Mouse (Mus musculus) CH12.LX (cell line): ENCODE measurements around the gene Suox. TPM values are rescaled to one million over a fixed set of nuclear protein-coding genes. Genes with fewer than 3 reads are reported as not detected.

Source experiments
- DNase-seq: peaks from one replicate; pipeline ENCODE4 v3.0.0-alpha.2; 2013; ENCODE audit errors: extremely low read depth
- H3K27ac ChIP-seq: 2 replicates; pipeline ENCODE4 v1.5.1; 2012; ENCODE audit warnings: low read depth, mild to moderate bottlenecking, control low read depth, moderate library complexity; ENCODE audit not compliant: insufficient read depth
- H3K27me3 ChIP-seq: replicated peaks from 2 replicates; pipeline ENCODE3; 2012; ENCODE audit warnings: inconsistent platforms
- H3K36me3 ChIP-seq, 2 experiments: replicated peaks in 1 of 2; 2 replicates each; pipeline versions ENCODE3 to v1.6.1; 2012; ENCODE audit warnings: inconsistent platforms in 1 of 2, low read length in 1 of 2, mild to moderate bottlenecking in 1 of 2, mixed read lengths in 1 of 2, moderate library complexity in 1 of 2; ENCODE audit not compliant: control insufficient read depth in 1 of 2, insufficient read depth in 1 of 2
- H3K4me1 ChIP-seq, 2 experiments: 2 replicates each; pipeline ENCODE4 v1.6.1; 2012; ENCODE audit warnings: inconsistent platforms in 1 of 2, moderate library complexity in 1 of 2; ENCODE audit not compliant: insufficient read depth in 2 of 2, control insufficient read depth in 1 of 2
- H3K4me2 ChIP-seq: 2 replicates; pipeline ENCODE4 v1.6.1; 2012; ENCODE audit warnings: low read depth, mild to moderate bottlenecking, control low read depth; ENCODE audit not compliant: poor library complexity, insufficient read depth, severe bottlenecking
- H3K4me3 ChIP-seq, 3 experiments: fragments of 150-350 bp in 1 of 3; sonication (generic) in 1 of 3; replicated peaks in 1 of 3; 2 replicates each; pipeline versions ENCODE3 to v1.5.1; 2011 to 2012; ENCODE audit warnings: low read depth in 2 of 3, low read length in 2 of 3, mild to moderate bottlenecking in 2 of 3, moderate library complexity in 2 of 3, control low read depth in 1 of 3, improper control_type of control experiment in 1 of 3, inconsistent platforms in 1 of 3, mixed read lengths in 1 of 3; ENCODE audit not compliant: poor library complexity in 1 of 3
- H3K79me2 ChIP-seq: replicated peaks from 2 replicates; pipeline ENCODE4 v1.6.1; 2012; ENCODE audit warnings: mild to moderate bottlenecking, moderate library complexity; ENCODE audit not compliant: control insufficient read depth, poor library complexity, insufficient read depth, severe bottlenecking; ENCODE audit errors: extremely low read depth
- H3K9ac ChIP-seq: 2 replicates; pipeline ENCODE4 v1.6.1; 2012; ENCODE audit warnings: low read depth, mild to moderate bottlenecking, control low read depth, moderate library complexity; ENCODE audit not compliant: insufficient read depth
- H3K9me3 ChIP-seq: replicated peaks from 2 replicates; pipeline ENCODE3; 2012; ENCODE audit warnings: low read length, inconsistent platforms, mixed read lengths
- BHLHE40 ChIP-seq: IDR thresholded peaks from 2 replicates; pipeline ENCODE4 v1.6.1; 2011; ENCODE audit warnings: mild to moderate bottlenecking, low read depth, low read length, improper control_type of control experiment
- CHD1 ChIP-seq: IDR thresholded peaks from 2 replicates; pipeline ENCODE4 v1.6.1; 2012; ENCODE audit warnings: low read depth, low read length, improper control_type of control experiment, inconsistent platforms
- CHD2 ChIP-seq: IDR thresholded peaks from 2 replicates; pipeline ENCODE4 v1.6.1; 2011; ENCODE audit warnings: low read length, improper control_type of control experiment
- CTCF ChIP-seq, 2 experiments: IDR thresholded peaks in 1 of 2; conservative IDR thresholded peaks in 1 of 2; 2 replicates each; pipeline ENCODE4 v1.5.1; 2011 to 2012; ENCODE audit warnings: low read depth in 2 of 2, low read length in 2 of 2, improper control_type of control experiment in 1 of 2, inconsistent platforms in 1 of 2, mild to moderate bottlenecking in 1 of 2, moderate library complexity in 1 of 2
- E2F4 ChIP-seq: IDR thresholded peaks from 2 replicates; pipeline ENCODE4 v1.6.1; 2011; ENCODE audit warnings: low read depth, low read length, improper control_type of control experiment; ENCODE audit not compliant: insufficient replicate concordance
- ELF1 ChIP-seq: IDR thresholded peaks from 2 replicates; pipeline ENCODE4 v1.6.1; 2014; ENCODE audit warnings: low read depth, mild to moderate bottlenecking, inconsistent platforms, low read length, improper control_type of control experiment
- EP300 ChIP-seq: IDR thresholded peaks from 2 replicates; pipeline ENCODE4 v1.6.1; 2011; ENCODE audit warnings: low read length, improper control_type of control experiment
- ETS1 ChIP-seq: conservative IDR thresholded peaks from 2 replicates; pipeline ENCODE4 v1.6.1; 2012; ENCODE audit warnings: low read depth, mild to moderate bottlenecking, inconsistent platforms, low read length, improper control_type of control experiment, moderate library complexity
- GABPA ChIP-seq: IDR thresholded peaks from 2 replicates; pipeline ENCODE4 v1.6.1; 2012; ENCODE audit warnings: low read depth, low read length, improper control_type of control experiment, inconsistent platforms; ENCODE audit not compliant: insufficient replicate concordance
- IRF4 ChIP-seq: IDR thresholded peaks from 2 replicates; pipeline ENCODE4 v1.6.1; 2014; ENCODE audit warnings: low read depth, mild to moderate bottlenecking, inconsistent platforms, low read length, improper control_type of control experiment
- JUN ChIP-seq: IDR thresholded peaks from 2 replicates; pipeline ENCODE4 v1.6.1; 2011; ENCODE audit warnings: low read depth, mild to moderate bottlenecking, low read length, improper control_type of control experiment, moderate library complexity; ENCODE audit not compliant: insufficient read depth
- JUND ChIP-seq: conservative IDR thresholded peaks from 2 replicates; pipeline ENCODE4 v1.6.1; 2011; ENCODE audit warnings: low read depth, low read length, improper control_type of control experiment
- KAT2A ChIP-seq: IDR thresholded peaks from 2 replicates; pipeline ENCODE4 v1.6.1; 2012; ENCODE audit warnings: low read length, improper control_type of control experiment, inconsistent platforms; ENCODE audit not compliant: insufficient replicate concordance
- MAX ChIP-seq: IDR thresholded peaks from 2 replicates; pipeline ENCODE4 v1.6.1; 2011; ENCODE audit warnings: low read length, improper control_type of control experiment
- MAZ ChIP-seq: IDR thresholded peaks from 2 replicates; pipeline ENCODE4 v1.6.1; 2012; ENCODE audit warnings: low read depth, mild to moderate bottlenecking, inconsistent platforms, low read length, improper control_type of control experiment, moderate library complexity
- MEF2A ChIP-seq: IDR thresholded peaks from 2 replicates; pipeline ENCODE4 v1.6.1; 2014; ENCODE audit warnings: low read depth, mild to moderate bottlenecking, inconsistent platforms, low read length, improper control_type of control experiment, borderline replicate concordance
- MXI1 ChIP-seq: IDR thresholded peaks from 2 replicates; pipeline ENCODE4 v1.6.1; 2011; ENCODE audit warnings: mild to moderate bottlenecking, low read depth, low read length, improper control_type of control experiment
- MYC ChIP-seq: IDR thresholded peaks from 2 replicates; pipeline ENCODE4 v1.6.1; 2011; ENCODE audit warnings: low read depth, mild to moderate bottlenecking, improper control_type of control experiment, low read length
- NELFE ChIP-seq: IDR thresholded peaks from 2 replicates; pipeline ENCODE4 v1.6.1; 2011; ENCODE audit warnings: low read depth, low read length, improper control_type of control experiment
- NRF1 ChIP-seq: IDR thresholded peaks from 2 replicates; pipeline ENCODE4 v1.6.1; 2014; ENCODE audit warnings: low read depth, mild to moderate bottlenecking, inconsistent platforms, low read length, improper control_type of control experiment, moderate library complexity
- PAX5 ChIP-seq: IDR thresholded peaks from 2 replicates; pipeline ENCODE4 v1.6.1; 2012; ENCODE audit warnings: low read length, inconsistent platforms, mixed read lengths
- POLR2A ChIP-seq: IDR thresholded peaks from 2 replicates; pipeline ENCODE4 v1.6.1; 2011; ENCODE audit warnings: low read depth, mild to moderate bottlenecking, improper control_type of control experiment, low read length
- POLR2AphosphoS2 ChIP-seq: IDR thresholded peaks from 2 replicates; pipeline ENCODE4 v1.6.1; 2011; ENCODE audit warnings: low read depth, low read length, improper control_type of control experiment
- RAD21 ChIP-seq: IDR thresholded peaks from 2 replicates; pipeline ENCODE4 v1.6.1; 2011; ENCODE audit warnings: low read depth, mild to moderate bottlenecking, low read length, improper control_type of control experiment, moderate library complexity
- RCOR1 ChIP-seq: conservative IDR thresholded peaks from 2 replicates; pipeline ENCODE4 v1.6.1; 2012; ENCODE audit warnings: low read depth, mild to moderate bottlenecking, inconsistent platforms, low read length, improper control_type of control experiment
- SIN3A ChIP-seq: IDR thresholded peaks from 2 replicates; pipeline ENCODE4 v1.6.1; 2012; ENCODE audit warnings: low read length, improper control_type of control experiment, inconsistent platforms
- SMC3 ChIP-seq: IDR thresholded peaks from 2 replicates; pipeline ENCODE4 v1.6.1; 2011; ENCODE audit warnings: low read depth, low read length, improper control_type of control experiment
- TBP ChIP-seq: conservative IDR thresholded peaks from 2 replicates; pipeline ENCODE4 v1.6.1; 2011; ENCODE audit warnings: low read depth, low read length, improper control_type of control experiment
- TCF12 ChIP-seq: IDR thresholded peaks from 2 replicates; pipeline ENCODE4 v1.6.1; 2014; ENCODE audit warnings: low read depth, mild to moderate bottlenecking, inconsistent platforms, low read length, improper control_type of control experiment
- UBTF ChIP-seq: IDR thresholded peaks from 2 replicates; pipeline ENCODE4 v1.6.1; 2012; ENCODE audit warnings: low read depth, mild to moderate bottlenecking, inconsistent platforms, low read length, improper control_type of control experiment, moderate library complexity
- USF1 ChIP-seq: IDR thresholded peaks from 2 replicates; pipeline ENCODE4 v1.6.1; 2014; ENCODE audit warnings: low read depth, mild to moderate bottlenecking, inconsistent platforms, low read length, improper control_type of control experiment
- USF2 ChIP-seq: conservative IDR thresholded peaks from 2 replicates; pipeline ENCODE4 v1.6.1; 2011; ENCODE audit warnings: low read depth, low read length, improper control_type of control experiment
- ZC3H11A ChIP-seq: IDR thresholded peaks from 2 replicates; pipeline ENCODE4 v1.6.1; 2012; ENCODE audit warnings: low read depth, mild to moderate bottlenecking, inconsistent platforms, low read length, improper control_type of control experiment
- ZKSCAN1 ChIP-seq: IDR thresholded peaks from 2 replicates; pipeline ENCODE4 v1.6.1; 2012; ENCODE audit warnings: low read depth, inconsistent platforms, low read length, improper control_type of control experiment, borderline replicate concordance
- ZMIZ1 ChIP-seq: IDR thresholded peaks from 2 replicates; pipeline ENCODE4 v1.6.1; 2012; ENCODE audit warnings: low read depth, mild to moderate bottlenecking, inconsistent platforms, low read length, improper control_type of control experiment
- ZNF384 ChIP-seq: IDR thresholded peaks from 2 replicates; pipeline ENCODE4 v1.6.1; 2012; ENCODE audit warnings: low read depth, low read length, improper control_type of control experiment, inconsistent platforms
- dilution Hi-C: fragments of 300-500 bp; cut with MboI; formaldehyde crosslinking; loops from 2 replicates; pipeline ENCODE4 v1.14.3; 2020; ENCODE audit warnings: low sequenced_read_pairs; ENCODE audit not compliant: extremely low pct_unique_long_range_greater_than_20kb, extremely low pct_ligation_motif_present
- in situ Hi-C: fragments of 300-500 bp; cut with MboI; formaldehyde crosslinking; loops from 3 replicates; pipeline ENCODE4 v1.14.3; 2019; ENCODE audit warnings: low sequenced_read_pairs, low pct_ligation_motif_present, low pct_unique_long_range_greater_than_20kb, mixed read lengths
- polyA plus RNA-seq: library from polyadenylated mRNA; unstranded; fragments of >175 nt; gene quantifications from 2 replicates; pipeline ENCODE4 v1.2.1, GENCODE M21; 2012; ENCODE audit warnings: low read depth; ENCODE audit not compliant: insufficient read length
- total RNA-seq, 2 experiments: library from RNA; depleted of rRNA; stranded (reverse); fragments of 300-350 nt in 1 of 2; fragments of >200 nt in 1 of 2; gene quantifications; 2 replicates each; pipeline ENCODE4 v1.2.3; 2012 to 2014

Suox gene
- total and polyA plus RNA-seq, 3 experiments = 9.0 to 11.4 (median 10.5) TPM

DNA sequence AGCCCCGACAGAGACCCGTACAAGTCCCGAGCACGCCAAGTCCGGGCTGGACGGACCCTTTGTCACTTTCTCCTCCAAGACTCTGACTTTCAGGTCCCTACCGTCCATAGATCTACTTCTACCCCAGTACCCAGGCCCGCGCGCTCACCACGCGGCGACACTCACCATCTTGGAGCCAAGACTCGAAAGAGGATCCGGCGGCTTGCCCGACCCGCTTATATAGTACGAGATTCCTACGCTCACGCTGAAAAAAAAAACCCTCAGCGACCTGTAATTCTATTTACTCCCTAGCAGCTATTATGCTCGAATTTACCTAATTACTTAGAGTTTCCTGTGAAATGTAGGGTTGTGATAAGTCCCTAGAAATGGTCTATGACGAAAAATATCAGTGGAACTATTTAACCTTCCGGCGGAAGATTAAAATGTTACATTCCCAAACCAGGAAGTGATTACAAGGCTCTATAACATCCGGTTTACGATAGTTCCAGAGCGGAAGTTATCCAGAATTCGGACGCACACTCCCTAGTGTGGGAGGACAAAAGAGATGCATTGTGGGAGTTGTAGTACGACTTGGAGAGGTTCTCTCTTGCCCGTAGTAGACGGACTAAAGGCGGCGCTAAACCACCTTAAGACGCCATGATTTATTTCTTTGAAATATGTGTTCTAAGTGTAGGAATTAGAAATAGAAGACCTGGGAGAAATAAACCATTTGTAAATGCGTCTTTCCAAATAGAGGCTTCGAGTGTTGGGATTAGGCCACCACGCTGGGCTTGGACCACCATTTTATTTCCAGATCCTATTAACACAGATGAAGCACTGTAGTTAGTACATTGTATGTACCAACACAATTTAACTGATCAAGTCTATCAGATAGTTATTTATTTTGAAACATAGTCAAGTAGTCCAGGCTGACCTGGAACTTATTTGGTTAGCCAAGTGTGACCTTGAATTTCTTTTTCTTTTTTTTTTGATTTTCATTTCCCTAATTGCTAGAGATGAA, 47.3 kb downstream of the Suox start, which contains the start of gene Rps26:
TSS of gene Rps26 (minus strand) at position 437 of the 1,000 bp plus-strand sequence.
- Histone ChIP-seq H3K9ac (peak within 1 kb of the TSS; percentile 88), H3K4me2 (peak within 1 kb of the TSS; percentile 91), H3K27me3 (no peaks in the 10 kb centered on the region), H3K79me2 (peaks cover 24% of the 10 kb centered on the region), H3K4me1 (peaks cover 7 to 13% of the 10 kb centered on the region in 2 experiments), H3K27ac (peak within 1 kb of the TSS; percentile 32; the same call in 1 of the 2 replicates), H3K36me3 (peaks cover 28 to 31% of the 10 kb centered on the region in 2 experiments), H3K9me3 (no peaks in the 10 kb centered on the region), H3K4me3 (peak within 1 kb of the TSS; percentile 92 to 100 (median 94))
- DNase-seq = peak; percentile 99
- in situ Hi-C loops = loop anchor here (5.0 kb wide), 1 partner anchor 46 kb away; the partner anchor contains the start of gene Suox
- dilution Hi-C loops = no loop called here
- TF ChIP-seq ETS1 (peak; percentile 40; the same call in 1 of the 2 replicates), MAX (peak; percentile 50), POLR2AphosphoS2 (peak; percentile 91), MXI1 (peak; percentile 73), SMC3 (peak; percentile 64), NELFE (peak; percentile 99), CTCF (conservative IDR thresholded peaks at IDR 0.05 in 1 of 2, IDR thresholded peaks at IDR 0.05 in 1 of 2; ENCODE audit: low read depth in 2 of 2, low read length in 2 of 2) (peak in 1 of 2 experiments; percentile 77; a peak in 2 of 4 replicates), POLR2A (peak; percentile 99), KAT2A (peak; percentile 100), CHD1 (no peak), JUND (no peak; the same call in 1 of the 2 replicates), USF2 (no peak), CHD2 (peak; percentile 95), ZMIZ1 (peak; percentile 96; the same call in 1 of the 2 replicates), MYC (peak; percentile 94), ZKSCAN1 (no peak; the same call in 1 of the 2 replicates), JUN (peak; percentile 6; the same call in 1 of the 2 replicates), E2F4 (0 out of 2 replicates have a peak, but pooled peaks have one; percentile 24), ELF1 (peak; percentile 100), TBP (peak; percentile 99), USF1 (no peak), BHLHE40 (peak; percentile 31; the same call in 1 of the 2 replicates), GABPA (peak; percentile 63; the same call in 1 of the 2 replicates), NRF1 (peak; percentile 75), UBTF (no peak; the same call in 1 of the 2 replicates), TCF12 (peak; percentile 96), ZNF384 (peak; percentile 98), RCOR1 (no peak), EP300 (0 out of 2 replicates have a peak, but pooled peaks have one; percentile 37), MAZ (peak; percentile 68; the same call in 1 of the 2 replicates), ZC3H11A (no peak), SIN3A (peak; percentile 93; the same call in 1 of the 2 replicates), IRF4 (peak; percentile 79), PAX5 (no peak), MEF2A (no peak), RAD21 (peak; percentile 70)
